Comparison of ENCODE assay signal across 9 mouse cellular contexts in genomic region chr13:107461048-107461912, GRCm38 (mm10).
A peak's percentile ranks its signal among the peaks of the same experiment; 100 is the strongest.
DNase-seq lines count a peak whose midpoint lies in the region; ATAC-seq and TF ChIP-seq lines count a peak whose summit lies in the region.
"Had no signal": no experiment of that assay in that cellular context is flagged by ENCODE, and none has a peak within 500 bp of the region (broad histone marks: within the 10 kb centered on the region; RNA-seq: fewer than 3 reads in every experiment).

No protein-coding gene starts in this region.

- peak; percentile 64 for DNase-seq in CD4-positive, CD25-positive, alpha-beta regulatory T cell, adult 2 months (ENCODE audit: low read depth, low spot score)
- DNase-seq in brain, adult 2 months (ENCODE audit: low read depth, low spot score): peak; percentile 94
- DNase-seq in forebrain, embryonic 10.5 days (ENCODE audit: extremely low spot score, low spot score): peak; percentile 49
- peak; percentile 83 for DNase-seq in heart, postnatal 0 days (ENCODE audit: low spot score)
- peak; percentile 75 for DNase-seq in kidney, postnatal 14 days
- no peak for DNase-seq in liver, embryonic 11.5 days (ENCODE audit: low spot score)
- peak; percentile 41 for DNase-seq in neural tube, embryonic 10.5 days (ENCODE audit: extremely low spot score, low spot score)
- DNase-seq in thymus, postnatal 10 days (ENCODE audit: low spot score in 2 of 2): peak; percentile 13 to 57

- TF ChIP-seq CTCF in heart, postnatal 0 days (IDR thresholded peaks at IDR 0.05; ENCODE audit: low read depth): peak; percentile 82

- no peaks in the 10 kb centered on the region for H3K27me3 ChIP-seq in forebrain, embryonic 10.5 days (ENCODE audit: poor library complexity, severe bottlenecking)
- no peaks in the 10 kb centered on the region for H3K27me3 ChIP-seq in heart, postnatal 0 days (ENCODE audit: control insufficient read depth, insufficient read depth, low read length)
- H3K27me3 ChIP-seq in liver, embryonic 11.5 days (replicated peaks; ENCODE audit: control insufficient read depth, insufficient read depth, low read length): no peaks in the 10 kb centered on the region

- peak; percentile 81 for ATAC-seq in heart, postnatal 0 days (ENCODE audit: insufficient read depth, low read depth)
- ATAC-seq in liver, embryonic 11.5 days (replicated peaks; ENCODE audit: low FRiP score): peak; percentile 57

- no peaks in the 10 kb centered on the region for H3K9me3 ChIP-seq in forebrain, embryonic 10.5 days
- no peaks in the 10 kb centered on the region for H3K9me3 ChIP-seq in heart, postnatal 0 days (replicated peaks; ENCODE audit: control insufficient read depth, low read length)
- H3K9me3 ChIP-seq in liver, embryonic 11.5 days (ENCODE audit: control insufficient read depth, low read length): no peaks in the 10 kb centered on the region
- H3K9me3 ChIP-seq: embryonic facial prominence, embryonic 15.5 days had no signal

- H3K4me1 ChIP-seq in forebrain, embryonic 10.5 days: peaks cover 9% of the 10 kb centered on the region
- H3K4me1 ChIP-seq in heart, postnatal 0 days (ENCODE audit: control insufficient read depth, insufficient read depth): no peaks in the 10 kb centered on the region
- H3K4me1 ChIP-seq in liver, embryonic 11.5 days (replicated peaks; ENCODE audit: control insufficient read depth, insufficient read depth, low read length): no peaks in the 10 kb centered on the region
- H3K4me1 ChIP-seq: embryonic facial prominence, embryonic 15.5 days had no signal

- no peaks in the 10 kb centered on the region for H3K36me3 ChIP-seq in forebrain, embryonic 10.5 days (replicated peaks)
- H3K36me3 ChIP-seq in heart, postnatal 0 days (replicated peaks; ENCODE audit: control insufficient read depth, insufficient read depth, low read length): no peaks in the 10 kb centered on the region
- H3K36me3 ChIP-seq in liver, embryonic 11.5 days (ENCODE audit: control insufficient read depth, insufficient read depth, low read length): no peaks in the 10 kb centered on the region
- H3K36me3 ChIP-seq: embryonic facial prominence, embryonic 15.5 days had no signal

- H3K27ac ChIP-seq in forebrain, embryonic 10.5 days: no peak overlapping the region
- H3K27ac ChIP-seq in heart, postnatal 0 days (ENCODE audit: low read depth): no peak overlapping the region
- no peak overlapping the region for H3K27ac ChIP-seq in liver, embryonic 11.5 days (ENCODE audit: low read depth, low read length)
- H3K27ac ChIP-seq: embryonic facial prominence, embryonic 15.5 days had no signal

- no peak overlapping the region for H3K9ac ChIP-seq in heart, postnatal 0 days (replicated peaks; ENCODE audit: low read depth, low read length)
- no peak overlapping the region for H3K9ac ChIP-seq in liver, embryonic 11.5 days (ENCODE audit: low read depth, low read length)
- H3K9ac ChIP-seq: embryonic facial prominence, embryonic 15.5 days had no signal

- TF ChIP-seq EP300 in heart, postnatal 0 days (IDR thresholded peaks at IDR 0.05; ENCODE audit: low read depth): no peak

- H3K4me2 ChIP-seq in heart, postnatal 0 days (ENCODE audit: low read depth, low read length): peak overlapping the region; percentile 42
- H3K4me2 ChIP-seq in liver, embryonic 11.5 days: peak overlapping the region; percentile 45
- H3K4me2 ChIP-seq: embryonic facial prominence, embryonic 15.5 days had no signal

- WGBS in forebrain, embryonic 10.5 days: 27% methylated on average over 15 of the region's 16 CpGs
- WGBS in heart, postnatal 0 days: 13% methylated on average over 16 of the region's 16 CpGs
- 24% methylated on average over 16 of the region's 16 CpGs for WGBS in liver, embryonic 11.5 days

- H3K4me3 ChIP-seq in forebrain, embryonic 10.5 days: no peak overlapping the region
- H3K4me3 ChIP-seq in heart, postnatal 0 days (ENCODE audit: low read depth, low read length): no peak overlapping the region
- no peak overlapping the region for H3K4me3 ChIP-seq in liver, embryonic 11.5 days (ENCODE audit: low read depth, low read length)
- H3K4me3 ChIP-seq: embryonic facial prominence, embryonic 15.5 days had no signal
